Mouse (Mus musculus) yolk sac, embryonic 10.5 days (tissue): ENCODE data around the gene Wdr25.

ENCODE experiments used
- DNase-seq: peaks from one replicate; pipeline ENCODE4 v3.0.0-alpha.2; 2017; ENCODE audit warnings: low spot score

The Wdr25 gene

DNA sequence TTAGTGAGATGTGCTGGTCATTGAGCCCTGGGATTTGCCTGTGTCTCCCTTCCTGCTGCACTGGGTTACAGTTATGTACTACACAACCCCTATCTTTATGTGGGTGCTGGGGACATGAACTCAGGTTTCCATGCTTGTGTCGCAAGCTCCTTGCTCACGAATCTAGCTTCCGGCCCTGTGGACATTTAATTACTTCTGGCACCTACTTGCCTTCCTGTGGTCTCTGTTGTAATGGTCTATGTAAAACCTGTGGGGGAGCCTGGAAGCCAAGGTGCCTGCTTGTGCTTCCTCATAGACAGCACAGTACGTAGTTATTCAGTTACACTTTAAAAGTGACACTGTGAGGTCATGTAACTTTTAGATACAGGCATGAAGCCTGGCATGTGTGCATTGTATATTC, 44.1 kb downstream of the Wdr25 start:
- no peak for DNase-seq

DNA sequence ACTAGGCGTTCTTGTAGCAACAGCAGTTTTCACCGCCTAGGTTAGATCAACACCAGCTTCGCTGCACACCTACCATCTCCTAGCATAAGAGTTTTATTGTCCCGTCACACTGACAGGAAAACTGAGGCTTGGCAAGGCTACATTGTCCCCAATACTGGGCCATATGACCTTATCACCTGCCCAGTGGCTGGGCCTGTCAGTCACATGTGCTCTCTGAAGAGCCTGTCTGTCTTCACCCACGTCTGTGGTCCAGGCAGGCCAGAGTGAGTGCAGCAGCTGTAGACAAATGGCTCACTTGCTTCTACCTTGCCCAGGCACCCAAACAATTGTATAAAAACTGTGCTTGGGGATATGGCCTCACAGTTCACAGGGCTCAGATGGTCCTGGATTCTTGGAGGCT, 45.4 kb downstream of the Wdr25 start:
- DNase-seq = no peak

DNA sequence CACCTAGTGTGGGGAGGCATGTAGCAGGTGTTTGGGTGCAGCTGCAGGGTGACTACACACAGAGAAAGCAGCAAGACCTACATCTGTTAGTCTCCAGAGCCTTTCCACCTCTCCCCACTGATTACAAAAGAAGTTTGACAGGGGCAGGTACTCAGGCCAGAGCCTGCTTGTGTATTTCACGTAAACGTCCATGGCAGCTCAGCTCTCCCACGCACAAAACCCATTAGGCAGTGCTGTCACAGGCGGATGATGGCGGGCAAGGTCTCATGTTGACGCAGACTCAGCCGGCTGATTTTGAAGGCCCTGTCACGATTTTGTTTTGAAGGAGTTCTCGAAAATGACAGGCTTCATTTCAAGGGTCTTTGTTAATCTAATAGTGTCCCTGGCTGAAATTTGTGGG, 45.9 kb downstream of the Wdr25 start:
- DNase-seq = no peak

DNA sequence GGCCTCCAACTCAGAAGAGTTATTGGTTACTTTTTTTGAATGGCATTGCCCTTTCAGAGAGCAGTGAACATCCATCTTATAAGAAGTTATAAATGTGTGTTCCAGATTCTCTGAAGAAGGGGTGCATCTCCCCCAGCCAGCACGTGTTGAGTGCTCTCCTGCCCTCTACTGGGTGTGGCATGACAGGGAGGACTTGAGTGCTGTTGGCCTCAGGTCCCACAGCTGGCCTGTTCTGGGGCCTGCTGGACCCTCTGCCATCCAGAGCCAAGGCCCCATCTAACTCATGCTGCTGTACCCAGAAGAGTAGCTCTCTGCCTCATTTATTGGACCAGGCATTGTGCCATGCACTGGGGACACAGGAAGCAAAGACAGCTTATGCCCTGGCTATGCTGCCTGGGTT, 46.8 kb downstream of the Wdr25 start:
- no peak for DNase-seq

DNA sequence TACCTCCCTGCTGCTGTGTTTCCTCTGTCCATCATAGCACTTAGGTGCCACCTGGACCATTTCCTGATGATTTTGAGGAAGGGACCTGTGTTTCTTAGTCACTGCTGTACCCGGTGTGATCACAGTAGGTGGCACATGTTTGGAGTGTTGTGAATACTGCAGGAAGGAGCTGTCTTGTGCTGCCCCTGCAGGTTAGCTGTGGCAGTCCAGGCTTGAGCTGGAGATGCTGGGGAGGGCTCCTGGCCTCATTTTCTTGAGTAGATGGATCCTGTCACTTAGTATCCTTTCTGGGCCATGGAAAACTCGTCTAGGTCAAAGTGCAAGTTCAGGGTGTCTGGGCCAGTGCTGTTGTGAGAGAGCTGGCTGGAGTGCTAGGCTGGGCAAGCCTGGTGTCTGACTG, 47.9 kb downstream of the Wdr25 start:
- no peak for DNase-seq

DNA sequence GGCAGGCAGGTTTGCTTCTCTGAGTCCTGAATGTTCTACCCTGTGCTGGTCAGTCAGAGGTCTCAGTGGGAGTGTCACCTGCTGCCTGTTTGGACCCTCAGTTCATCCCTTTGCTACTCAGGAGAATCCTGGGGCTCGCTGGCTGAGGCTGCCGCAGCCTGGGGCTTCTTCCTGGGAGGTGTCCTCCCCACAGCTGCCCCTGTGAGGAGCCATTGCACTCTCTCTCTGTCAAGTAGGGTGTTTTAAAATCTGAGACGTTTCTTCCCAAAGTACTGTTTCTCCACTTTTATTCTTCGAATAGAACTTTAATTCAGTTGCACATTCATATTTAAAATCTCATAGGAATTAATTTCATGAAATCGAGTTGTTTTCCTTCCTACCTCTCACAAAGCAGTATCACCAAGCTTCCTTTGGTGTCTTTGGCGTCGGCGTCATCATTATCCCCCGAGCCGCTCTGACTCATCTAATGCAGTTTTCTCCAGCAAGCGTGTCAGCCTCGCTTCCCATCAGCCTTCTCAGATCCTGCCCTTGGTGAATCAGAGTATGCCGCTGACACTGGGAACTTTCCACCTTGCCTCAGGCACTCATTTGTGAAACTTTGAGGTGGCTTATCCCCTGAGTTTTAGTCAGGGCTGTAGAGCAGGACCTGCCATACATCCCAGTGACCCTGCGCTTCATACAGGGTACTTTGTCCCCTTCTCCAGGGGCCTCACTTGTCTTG, 48.9 kb downstream of the Wdr25 start:
- DNase-seq = no peak

DNA sequence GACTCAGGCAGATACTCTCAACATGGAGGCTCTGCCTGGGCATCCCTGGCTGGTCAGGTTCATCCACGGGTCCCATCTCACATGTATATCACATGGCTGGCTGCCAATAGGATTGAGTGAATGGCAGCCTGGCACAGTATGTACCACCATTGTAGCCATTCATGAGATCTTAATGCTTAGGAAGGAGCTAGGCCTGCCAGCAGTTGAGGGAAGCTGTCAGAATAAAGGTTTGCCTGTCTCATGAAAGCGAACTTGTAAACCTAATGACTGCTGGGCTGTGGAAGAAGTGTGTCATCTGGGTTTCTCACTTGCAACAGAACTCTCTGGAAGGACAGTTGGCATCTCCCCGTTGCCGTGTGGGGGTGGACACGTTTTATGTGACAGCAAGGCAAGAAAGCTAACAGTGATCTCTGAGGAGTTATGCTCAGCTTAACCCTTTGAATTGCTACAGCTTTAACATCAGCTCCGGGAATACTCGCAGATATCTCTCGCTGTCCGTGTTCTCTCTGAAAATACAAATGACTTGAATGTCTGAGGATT, 59.6 kb downstream of the Wdr25 start:
- no peak for DNase-seq

DNA sequence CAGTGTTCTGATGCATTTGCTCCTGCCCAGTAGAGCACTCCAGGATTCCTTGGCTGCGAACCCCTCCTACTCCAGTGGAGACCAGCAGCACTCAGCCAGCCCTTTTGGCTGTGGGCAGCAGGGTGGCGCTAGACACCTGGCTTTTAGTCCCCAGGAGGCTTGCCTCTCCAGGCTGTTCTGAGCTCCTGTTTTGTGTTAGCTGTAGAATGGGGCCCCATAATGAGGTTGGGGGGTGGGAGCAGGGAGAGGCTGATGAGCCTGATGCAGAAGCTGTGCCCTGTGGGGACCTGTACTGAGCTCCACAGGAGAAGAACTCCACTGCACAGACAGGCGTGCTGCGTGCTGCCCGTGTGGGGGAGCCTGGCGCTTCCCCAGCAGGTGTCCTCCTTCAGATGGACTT, 60.4 kb downstream of the Wdr25 start:
- DNase-seq = no peak

DNA sequence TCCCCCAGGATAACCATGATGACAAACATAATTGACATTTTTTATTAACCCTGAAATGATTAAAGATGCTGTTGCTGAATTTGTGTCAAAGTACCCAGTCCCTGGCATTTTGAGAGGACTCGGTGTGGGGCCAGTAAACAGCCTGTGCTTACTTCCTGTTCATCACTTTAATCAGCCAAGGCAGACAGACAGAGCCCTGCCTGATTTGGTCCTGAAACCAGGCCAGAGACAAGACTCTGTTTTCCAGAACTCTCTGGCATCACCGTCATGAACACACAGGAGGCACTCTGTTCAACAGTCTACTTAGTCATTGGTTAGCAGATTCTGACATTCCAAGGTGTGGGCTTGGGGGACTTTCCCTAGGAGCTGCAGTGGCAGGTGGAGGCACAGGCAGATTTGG, 61.0 kb downstream of the Wdr25 start:
- no peak for DNase-seq

DNA sequence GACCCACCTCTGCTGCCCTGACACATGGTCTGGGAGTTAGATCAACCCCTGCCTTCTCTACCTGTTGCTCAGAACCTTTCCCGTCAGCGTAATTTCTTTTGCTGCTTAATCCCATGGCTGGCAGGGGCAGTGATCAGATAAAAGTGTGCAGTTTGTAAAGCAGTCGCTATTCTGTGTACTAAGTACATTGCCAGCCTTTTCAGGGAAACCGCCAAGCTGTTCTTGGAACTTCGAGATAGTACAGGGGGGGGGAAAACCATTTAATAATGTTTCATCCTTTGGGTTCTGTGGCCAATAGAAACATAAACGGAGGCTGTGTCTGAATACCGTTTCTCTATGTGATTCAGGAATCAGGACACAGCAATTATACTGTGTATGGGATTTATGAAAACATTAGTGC, 65.1 kb downstream of the Wdr25 start:
- DNase-seq = no peak

DNA sequence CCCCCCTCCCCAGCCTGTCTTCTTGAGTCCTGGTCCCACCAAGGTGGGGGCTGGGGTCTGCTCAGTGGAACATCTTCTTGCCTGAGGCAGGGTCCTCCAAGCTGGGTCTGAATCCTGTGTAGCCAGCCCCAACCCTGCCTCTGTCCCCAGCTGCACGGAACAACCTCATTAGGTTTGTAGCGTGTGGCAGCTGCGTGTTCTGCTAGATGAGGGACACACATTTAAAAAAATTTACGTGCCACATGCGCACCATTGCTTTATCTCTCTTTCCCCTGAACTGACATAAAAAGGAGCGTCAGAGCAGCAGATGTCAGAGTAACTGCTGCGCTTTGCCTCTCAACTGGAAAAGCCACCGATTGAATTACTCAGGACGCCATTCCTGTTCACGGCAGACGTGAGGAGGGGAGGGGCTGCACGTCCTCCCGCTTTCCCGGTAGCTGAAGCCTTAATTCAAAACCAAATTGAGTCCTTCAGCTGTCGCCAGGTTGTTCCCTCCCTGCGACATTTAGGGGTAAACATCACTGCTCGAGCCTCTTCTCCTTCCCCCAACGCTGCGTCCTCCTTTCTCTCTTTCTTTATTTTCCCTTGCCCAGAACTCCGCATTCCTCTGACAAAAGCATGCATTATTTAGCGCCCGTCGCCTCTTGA, 65.7 kb downstream of the Wdr25 start:
- DNase-seq = no peak

DNA sequence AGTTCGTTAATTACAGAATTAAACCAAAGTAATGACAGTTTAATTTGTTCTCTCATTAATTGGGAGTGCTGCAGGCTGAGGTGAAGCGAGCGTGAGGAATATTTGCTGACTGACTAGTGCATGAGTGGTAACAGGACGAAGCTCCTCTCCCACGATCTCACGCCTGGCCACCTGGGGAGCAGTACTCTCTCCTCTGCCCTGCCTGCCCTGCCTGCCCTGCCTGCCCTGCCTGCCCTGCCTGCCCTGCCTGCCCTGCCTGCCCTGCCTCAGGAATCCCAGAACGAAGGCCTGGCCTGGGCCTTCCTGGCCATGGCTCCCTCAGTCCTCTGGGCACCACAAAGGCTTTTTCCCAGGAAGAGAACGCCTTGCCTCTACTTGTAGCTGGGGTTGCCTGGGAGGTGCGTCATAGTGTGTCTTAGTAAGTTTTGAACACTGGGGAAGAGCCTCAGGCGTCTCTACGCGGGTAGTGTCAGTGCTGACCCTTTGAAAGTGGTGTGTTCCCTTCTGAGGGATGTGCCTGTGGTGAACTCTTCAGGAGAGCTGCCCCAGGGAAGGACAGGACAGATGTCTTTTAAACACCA, 66.3 kb downstream of the Wdr25 start:
- no peak for DNase-seq

DNA sequence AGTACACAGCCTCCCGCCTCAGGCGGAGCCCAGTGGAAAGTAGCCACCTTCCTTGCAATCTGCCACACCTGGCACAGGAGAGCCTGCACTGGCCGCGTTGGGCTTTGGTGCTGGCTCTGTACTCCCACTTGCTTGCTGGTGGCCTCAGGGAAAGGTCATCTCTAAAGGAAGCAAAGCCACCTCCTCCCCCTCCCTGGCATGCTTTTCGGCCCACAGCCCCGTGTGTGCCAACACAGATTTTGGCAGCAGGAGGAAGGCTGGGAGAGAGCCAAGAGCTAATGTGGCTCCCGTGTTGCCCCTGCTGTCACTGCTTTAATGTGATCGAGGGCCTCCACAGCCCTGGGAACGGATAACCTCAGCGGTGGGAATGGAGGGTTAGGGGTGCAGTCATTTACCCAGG, 66.8 kb downstream of the Wdr25 start:
- DNase-seq = no peak

DNA sequence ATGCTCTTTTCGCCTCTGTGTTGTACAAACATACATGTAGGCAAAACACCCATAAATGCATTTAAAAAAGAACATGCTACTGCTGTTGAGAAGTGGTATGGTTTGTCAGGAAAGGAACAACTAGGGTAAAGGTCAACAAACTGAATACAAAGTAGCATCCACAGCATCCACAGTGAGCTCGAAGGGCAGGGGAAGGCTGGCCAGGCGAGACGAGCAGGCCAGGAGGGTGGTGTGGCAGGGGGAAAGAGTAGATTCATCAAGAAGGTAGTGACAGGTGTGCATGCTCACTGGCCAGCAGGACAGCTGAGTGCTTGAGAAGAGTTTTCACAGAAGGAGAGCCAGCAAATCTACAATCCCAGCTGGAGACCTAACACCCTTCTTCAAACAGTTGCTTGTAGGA, 74.2 kb downstream of the Wdr25 start:
- no peak for DNase-seq

DNA sequence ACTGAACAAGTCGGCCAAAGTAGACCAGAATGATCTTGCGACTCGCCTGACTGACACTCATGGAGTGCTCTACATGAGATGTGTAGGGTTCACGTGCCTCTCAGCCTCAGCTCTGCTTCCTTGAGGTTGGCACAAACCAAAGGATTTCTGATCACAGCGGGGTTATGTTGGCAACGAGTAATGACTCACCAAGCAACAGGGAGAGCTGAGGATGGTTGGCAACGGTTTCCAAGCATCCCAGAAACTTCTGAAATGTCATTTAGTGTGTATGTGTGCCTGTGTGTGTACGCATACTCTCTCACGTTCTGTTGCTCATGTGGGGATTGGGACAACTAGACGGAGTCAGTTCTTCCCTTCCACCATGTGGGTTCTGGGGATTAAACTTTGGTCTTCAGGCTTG, 74.6 kb downstream of the Wdr25 start:
- no peak for DNase-seq

DNA sequence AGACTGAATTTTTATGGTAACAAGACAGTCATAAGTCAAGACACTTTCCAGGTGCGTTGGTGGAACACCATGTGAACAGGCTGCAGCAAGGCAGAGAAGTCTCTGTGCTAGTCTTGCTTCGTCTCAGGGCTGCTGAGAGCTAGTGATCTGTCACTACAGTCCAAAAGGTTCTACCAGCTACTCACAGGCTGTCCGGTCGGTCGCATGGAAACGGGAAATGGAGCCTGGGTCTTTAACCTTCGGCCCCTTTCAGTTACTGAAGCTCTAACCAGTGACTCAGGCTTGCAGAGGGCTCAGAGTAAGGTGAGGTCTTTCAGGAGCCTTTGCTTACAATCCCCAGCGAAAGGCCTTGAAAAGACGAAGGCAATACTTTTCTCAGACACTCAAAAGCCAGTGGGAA, 78.0 kb downstream of the Wdr25 start:
- DNase-seq = no peak

DNA sequence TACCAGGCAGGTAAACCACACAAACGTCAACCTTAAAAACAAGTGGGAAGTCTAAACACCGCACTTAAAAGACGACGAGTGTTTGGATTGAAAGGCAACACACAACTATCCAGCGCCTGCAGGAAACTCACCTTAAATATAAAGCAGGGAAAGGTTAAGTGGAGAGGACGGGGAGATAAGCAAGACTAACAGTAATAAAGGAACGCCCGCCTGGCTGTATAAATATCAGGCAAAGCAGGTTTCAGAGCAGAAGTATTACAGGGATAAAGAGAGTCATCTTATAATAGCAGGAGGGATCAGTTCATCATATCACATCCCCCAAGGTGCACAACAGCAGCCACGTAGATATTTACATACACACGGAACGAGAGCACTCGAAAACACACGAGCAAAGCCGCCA, 78.8 kb downstream of the Wdr25 start:
- DNase-seq = no peak

DNA sequence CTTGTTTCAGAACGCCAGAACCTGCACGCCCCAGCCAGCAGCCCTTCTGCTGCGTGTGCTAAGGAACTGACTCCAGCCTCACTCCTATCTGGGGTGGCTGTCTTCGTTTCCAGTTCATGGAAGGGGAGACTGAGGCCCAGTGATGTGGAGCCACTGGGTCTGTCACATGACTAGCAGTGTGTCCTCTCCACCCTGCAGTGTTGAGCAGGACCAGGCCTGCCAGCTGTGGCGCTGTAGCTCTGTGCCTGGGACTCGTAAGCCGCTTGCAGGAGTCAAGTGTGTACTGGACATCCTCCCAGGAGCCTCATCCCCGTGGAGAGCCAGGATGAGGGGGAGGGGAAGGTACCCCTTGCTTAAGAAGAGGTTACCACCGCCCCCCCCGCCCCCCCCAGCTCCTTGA, 86.5 kb downstream of the Wdr25 start:
- DNase-seq = no peak

DNA sequence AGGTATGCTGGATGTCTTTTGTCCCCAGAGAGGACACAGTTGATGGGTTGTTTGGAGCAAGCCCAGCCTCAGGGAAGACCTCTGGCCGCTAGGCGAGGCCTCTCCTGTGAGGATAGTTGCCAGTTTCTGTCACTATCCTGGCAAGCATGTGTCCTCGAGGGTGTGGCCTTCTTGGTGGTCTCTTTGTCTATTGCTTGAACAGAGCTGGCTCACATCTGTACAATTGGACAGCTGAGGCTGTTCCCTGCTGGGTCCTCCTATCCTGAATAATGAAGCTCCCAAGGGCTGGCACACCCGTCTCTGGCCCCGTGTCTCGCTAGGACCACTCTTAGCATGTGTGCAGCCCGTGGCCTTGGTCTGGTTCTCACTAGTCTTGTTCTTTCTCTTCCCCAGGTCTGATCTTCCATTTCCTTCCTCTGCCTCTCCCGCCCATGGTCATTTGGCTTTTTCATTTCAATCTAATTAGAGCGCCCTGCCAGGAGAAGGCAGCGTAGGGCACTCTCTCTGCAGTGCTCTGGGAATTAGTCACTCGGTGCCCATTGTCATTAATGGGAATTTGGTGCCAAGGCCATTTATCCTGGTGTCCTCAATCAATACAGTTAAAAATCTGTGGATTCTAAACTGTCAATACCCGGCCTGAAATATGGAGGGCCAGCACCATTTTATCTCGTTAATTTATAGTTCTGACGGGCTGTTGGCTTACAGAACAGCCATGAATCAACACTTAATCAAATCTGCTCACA, 88.7 kb downstream of the Wdr25 start:
- DNase-seq = no peak

DNA sequence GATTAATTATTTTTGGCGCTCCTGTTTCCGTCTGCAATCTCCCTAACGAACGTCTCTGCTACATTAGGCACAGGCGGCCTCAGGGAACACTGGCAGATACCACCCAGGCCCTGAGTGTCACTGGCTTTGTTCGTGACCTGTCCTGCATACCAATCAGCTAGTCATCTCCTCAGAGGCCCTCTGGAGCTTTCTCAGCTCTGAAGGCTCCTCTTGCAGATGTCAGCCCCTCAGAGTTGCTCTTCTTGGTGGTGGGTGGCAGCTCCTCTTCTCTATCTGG, 89.2 kb downstream of the Wdr25 start:
- DNase-seq = no peak

DNA sequence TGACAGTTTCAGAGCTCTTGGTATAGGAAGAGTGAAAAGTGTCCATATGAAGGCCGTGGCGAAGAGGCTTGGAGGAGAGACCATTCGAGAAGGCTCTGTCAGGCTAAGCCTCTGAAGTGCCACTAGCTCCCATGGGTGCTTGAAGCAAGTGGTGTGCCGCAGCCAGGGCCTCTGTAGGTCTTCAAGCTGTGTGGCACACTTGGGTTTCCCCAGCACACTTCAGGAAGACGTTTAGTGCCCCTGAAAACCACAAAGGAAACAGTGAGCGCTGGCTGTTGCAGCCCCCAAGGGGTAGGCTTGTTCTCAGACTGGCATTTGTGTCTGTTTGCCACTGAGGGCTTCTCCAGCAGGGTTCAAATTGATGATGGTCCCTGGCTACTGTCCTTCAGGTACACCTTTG, 90.1 kb downstream of the Wdr25 start:
- no peak for DNase-seq

DNA sequence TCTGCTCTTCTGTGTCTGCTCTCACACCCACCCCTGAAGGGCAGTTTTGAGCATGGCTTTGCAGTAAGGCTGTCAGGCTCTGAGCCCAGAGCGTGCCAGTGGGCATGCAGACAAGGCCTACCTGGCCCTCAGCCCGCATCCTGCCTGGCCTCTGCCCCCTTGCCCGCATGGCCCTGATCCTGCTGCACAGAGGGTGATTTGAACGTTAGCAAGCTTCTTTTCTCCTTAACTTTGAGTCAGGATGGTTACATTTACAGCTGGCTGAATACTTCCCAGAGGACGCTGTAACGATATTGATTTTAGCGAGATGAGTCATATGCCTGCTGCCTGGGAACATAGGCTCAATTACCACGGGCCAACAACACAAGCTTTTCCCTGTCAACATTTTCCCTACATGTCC, 91.0 kb downstream of the Wdr25 start:
- no peak for DNase-seq

DNA sequence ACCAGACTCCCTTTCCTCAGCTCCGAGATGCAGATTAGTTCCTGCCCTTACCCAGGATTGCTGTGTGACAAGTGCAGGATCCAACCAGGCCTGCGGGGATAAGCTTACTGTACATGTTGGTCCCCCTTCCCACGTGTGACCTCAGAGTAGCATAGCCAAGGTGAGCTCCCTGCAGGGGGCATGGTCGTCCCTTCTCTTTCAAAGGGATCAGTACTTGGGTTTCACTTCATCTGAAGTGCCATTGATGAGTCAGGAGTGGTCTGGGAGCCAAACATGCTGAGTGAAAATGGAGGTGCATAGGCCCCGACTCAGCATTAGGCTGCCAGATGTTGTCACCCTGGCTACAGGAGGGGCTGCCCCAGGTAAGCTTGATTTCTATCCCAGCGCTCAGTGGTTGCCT, 91.6 kb downstream of the Wdr25 start:
- DNase-seq = no peak
